Mouse (Mus musculus) thymus, adult 2 months (tissue): Measurements from ENCODE around the gene Cerkl.

ENCODE experiments used
- CTCF ChIP-seq: fragments of 200-500 bp; IDR thresholded peaks from 2 replicates; pipeline ENCODE4 v1.5.1; 2012; ENCODE audit warnings: mild to moderate bottlenecking, control low read depth, low read length, moderate library complexity, borderline replicate concordance; ENCODE audit not compliant: control insufficient read depth, poor library complexity, insufficient read depth; ENCODE audit errors: extremely low read depth
- POLR2A ChIP-seq: fragments of 200-500 bp; IDR thresholded peaks from 2 replicates; pipeline ENCODE4 v1.6.1; 2012; ENCODE audit warnings: mild to moderate bottlenecking, low read length, control low read depth, moderate library complexity; ENCODE audit not compliant: control insufficient read depth, poor library complexity, insufficient read depth; ENCODE audit errors: extremely low read depth

- TF ChIP-seq CTCF (no peak), POLR2A (no peak)
These were observed 87.9 kb downstream of the Cerkl start for GRCm38 (mm10) chr2:79368661-79369060.
